Mouse (Mus musculus): ENCODE measurements around the gene Art3. TPM values are rescaled to one million over a fixed set of nuclear protein-coding genes. Genes with fewer than 3 reads are reported as not detected.

Gene Art3
- total RNA-seq (2021), result 1 to 10 TPM; 6.7 to 9.5 TPM
- long read RNA-seq, partial matches to known transcripts, result 3 of 7 reads
- long read RNA-seq, other reads (novel, unspliced or antisense), result 4 of 7 reads

- DNase-seq (ENCODE audit: low spot score in 2 of 2), result no peak
Observed at GRCm38 (mm10) chr5:92331635-92332338, at the start of gene Art3. Art3 (plus strand) TSS chr5:92331827.

DNA sequence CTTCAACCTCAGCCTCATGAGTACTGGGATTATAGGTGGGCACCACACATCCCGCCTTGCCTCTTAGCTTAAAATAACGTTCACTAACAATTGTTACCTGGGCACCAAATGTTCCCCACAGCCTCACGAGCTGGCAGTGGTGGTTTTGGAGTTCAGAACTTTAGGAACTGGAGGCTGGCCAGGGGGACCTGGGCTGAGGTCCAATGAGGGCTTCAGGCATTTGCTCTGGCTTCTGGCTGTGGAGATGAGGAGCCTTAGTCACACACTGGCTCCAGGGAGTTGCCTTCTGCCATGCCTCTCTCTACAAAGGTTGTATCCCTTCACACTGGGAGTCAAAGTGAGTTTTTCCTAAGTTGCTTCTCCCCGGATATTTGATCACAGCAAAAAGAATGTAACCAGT lies 49.1 kb upstream of the Art3 start:
- peak; percentile 25 to 42 for DNase-seq (ENCODE audit: low spot score in 2 of 2)

DNA sequence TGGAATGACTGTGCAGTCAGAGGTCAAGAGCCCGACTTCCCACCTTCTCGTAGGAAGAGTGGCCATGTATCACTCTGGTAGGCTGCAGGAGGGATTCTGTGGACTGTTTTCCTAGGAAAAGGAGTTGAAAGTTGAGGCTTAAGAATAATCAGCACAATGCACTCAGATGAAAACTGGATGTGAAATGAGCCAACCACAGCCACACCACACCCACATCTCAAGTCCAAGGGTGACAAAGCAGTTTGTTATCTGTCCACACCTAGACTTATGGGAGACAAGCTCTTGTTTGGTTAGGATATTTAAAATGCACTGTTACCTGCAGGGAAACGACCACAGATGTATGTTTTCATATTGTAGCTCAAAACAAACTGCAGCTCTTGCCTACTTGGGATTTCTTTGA lies 48.5 kb upstream of the Art3 start:
- DNase-seq (ENCODE audit: low spot score in 2 of 2), result no peak

GRCm38 (mm10) chr5:92287840-92288239 lies 43.8 kb upstream of the Art3 start:
- DNase-seq (ENCODE audit: low spot score in 2 of 2), result no peak

- DNase-seq (ENCODE audit: low spot score in 2 of 2), result no peak
Observed at GRCm38 (mm10) chr5:92291652-92292414, 39.8 kb upstream of the Art3 start.

DNA sequence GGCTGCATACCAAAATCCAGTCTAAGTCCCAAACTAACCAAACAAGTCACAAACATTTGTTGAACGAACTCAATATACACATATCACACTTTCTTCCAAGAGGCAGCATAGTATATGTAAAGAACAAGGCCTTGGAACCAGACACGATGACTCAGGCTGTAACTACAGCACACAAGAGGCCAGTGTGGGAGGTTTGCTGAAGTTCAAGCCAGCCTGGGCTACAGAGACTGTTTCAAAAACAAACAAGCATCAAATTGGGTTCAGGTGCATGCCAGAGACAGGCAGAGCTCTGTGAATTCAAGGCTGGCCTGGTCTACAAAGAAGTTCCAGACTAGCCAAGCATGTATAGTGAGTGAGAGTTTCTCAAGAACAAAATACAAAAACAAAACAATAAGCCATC lies 37.1 kb upstream of the Art3 start:
- DNase-seq (ENCODE audit: low spot score in 2 of 2), result no peak

- no peak for DNase-seq (ENCODE audit: low spot score in 2 of 2)
Observed at GRCm38 (mm10) chr5:92302149-92302840, 29.3 kb upstream of the Art3 start.

DNA sequence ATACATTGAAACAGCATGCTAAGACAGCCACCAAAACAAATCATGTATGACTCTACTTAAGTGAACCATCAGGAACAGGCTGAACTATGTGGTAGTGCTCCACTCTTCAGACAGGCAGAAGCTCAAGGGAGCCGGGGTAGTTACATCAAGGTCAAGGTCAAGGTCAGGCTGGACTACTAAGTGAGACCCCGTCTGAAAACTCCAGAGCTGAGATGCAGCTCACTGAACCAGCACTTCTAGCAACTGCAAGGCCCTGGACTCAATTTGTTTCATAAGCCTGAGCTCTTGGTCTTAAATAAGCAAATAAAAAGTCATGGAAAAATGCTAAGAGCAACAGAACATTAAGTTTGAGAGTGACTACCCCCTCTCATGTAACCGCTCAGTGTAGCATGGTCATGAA lies 27.3 kb upstream of the Art3 start:
- no peak for DNase-seq (ENCODE audit: low spot score in 2 of 2)

GRCm38 (mm10) chr5:92309681-92310511 lies 21.7 kb upstream of the Art3 start, which contains the start of gene Sdad1:
Sdad1 (minus strand) TSS chr5:92310479.
- DNase-seq (ENCODE audit: low spot score in 2 of 2), result peak; percentile 95

- peak; percentile 92 to 93 for DNase-seq (ENCODE audit: low spot score in 2 of 2)
Observed at GRCm38 (mm10) chr5:92312046-92312715, 19.4 kb upstream of the Art3 start.

GRCm38 (mm10) chr5:92313776-92314175 lies 17.9 kb upstream of the Art3 start:
- no peak for DNase-seq (ENCODE audit: low spot score in 2 of 2)

- no peak for DNase-seq (ENCODE audit: low spot score in 2 of 2)
Observed at GRCm38 (mm10) chr5:92318119-92318518, 13.5 kb upstream of the Art3 start.

DNA sequence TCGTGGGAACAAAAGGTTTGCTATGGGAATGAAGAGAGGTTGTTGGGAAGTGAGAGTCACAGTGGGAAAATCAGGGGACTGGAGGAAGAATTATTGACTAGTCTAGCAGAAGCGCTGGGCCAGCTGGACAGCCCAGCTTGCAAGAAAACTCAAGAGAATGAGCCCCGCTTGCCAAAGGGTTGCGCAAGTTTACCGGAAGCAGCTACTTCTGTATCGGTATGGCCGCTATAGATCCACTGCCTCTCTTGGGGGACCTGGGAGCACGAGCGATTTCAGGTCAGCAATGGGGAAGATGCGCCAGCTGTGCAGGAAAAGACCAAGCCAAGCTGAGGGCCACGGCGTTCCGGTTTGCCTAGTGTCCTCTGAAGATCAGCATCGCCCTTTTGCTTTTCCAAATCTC lies 13.0 kb upstream of the Art3 start:
- no peak for DNase-seq (ENCODE audit: low spot score in 2 of 2)

- no peak for DNase-seq (ENCODE audit: low spot score in 2 of 2)
Observed at GRCm38 (mm10) chr5:92321631-92322400, 9.8 kb upstream of the Art3 start.

DNA sequence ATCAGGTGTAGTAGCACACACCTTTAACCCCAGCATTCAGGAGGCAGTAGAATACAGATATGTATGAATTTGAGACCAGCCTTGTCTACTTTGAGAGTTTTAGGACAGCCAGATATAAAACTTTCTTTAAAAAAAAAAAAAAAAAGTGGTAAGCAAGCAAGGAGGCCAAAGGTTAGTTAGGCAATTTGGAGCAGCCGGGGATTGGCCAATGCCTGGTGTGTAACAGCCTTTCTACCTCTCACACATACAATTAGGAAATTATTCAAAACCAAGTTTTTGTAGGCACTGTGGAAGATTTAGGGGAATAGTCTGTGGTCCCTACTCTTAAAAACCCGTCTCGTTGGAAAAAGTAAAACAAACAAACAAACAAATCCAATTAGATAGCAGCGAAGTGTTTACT lies 9.0 kb upstream of the Art3 start:
- DNase-seq (ENCODE audit: low spot score in 2 of 2), result no peak

GRCm38 (mm10) chr5:92323264-92323663 lies 8.4 kb upstream of the Art3 start:
- DNase-seq (ENCODE audit: low spot score in 2 of 2), result no peak

GRCm38 (mm10) chr5:92327367-92327766 lies 4.3 kb upstream of the Art3 start:
- DNase-seq (ENCODE audit: low spot score in 2 of 2), result no peak

GRCm38 (mm10) chr5:92327929-92328328 lies 3.7 kb upstream of the Art3 start, which contains the start of gene Cxcl9:
Cxcl9 (minus strand) TSS chr5:92328079.
- no peak for DNase-seq (ENCODE audit: low spot score in 2 of 2)

DNA sequence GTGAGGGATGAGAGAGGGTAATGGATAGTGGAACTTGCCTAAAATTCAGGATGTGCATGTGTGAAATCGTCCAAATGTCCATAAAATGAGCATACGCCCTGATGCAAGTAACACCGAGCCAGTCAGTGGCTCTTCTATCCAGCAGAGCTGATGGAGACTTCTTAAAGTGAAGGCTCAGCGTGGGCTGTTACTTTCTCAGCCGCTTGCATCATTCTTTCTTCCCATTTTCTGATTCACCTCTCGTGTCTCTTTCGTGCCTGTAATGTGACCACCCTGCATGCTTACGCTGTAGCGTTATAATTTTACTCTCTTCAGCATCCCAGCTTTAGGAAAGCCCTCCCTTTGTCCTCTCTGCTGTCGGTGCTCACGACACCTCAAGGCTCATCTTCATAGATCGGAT lies 505 bp upstream of the Art3 start:
- no peak for DNase-seq (ENCODE audit: low spot score in 2 of 2)
